ENCODE assay signal across 17 mouse cellular contexts in genomic region chr1:164109763-164110162, GRCm38 (mm10). TPM values are rescaled to one million over a fixed set of nuclear protein-coding genes. Genes with fewer than 3 reads are reported as not detected.
A peak's percentile ranks its signal among the peaks of the same experiment; 100 is the strongest.
DNase-seq lines count a peak whose midpoint lies in the region; ATAC-seq lines count a peak whose summit lies in the region.
"Had no signal": no experiment of that assay in that cellular context is flagged by ENCODE, and none has a peak within 500 bp of the region (broad histone marks: within the 10 kb centered on the region; RNA-seq: fewer than 3 reads in every experiment).

No protein-coding gene starts in this region.

- no peaks in the 10 kb centered on the region for H3K9me3 ChIP-seq in forebrain, embryonic 10.5 days
- H3K9me3 ChIP-seq: embryonic facial prominence, embryonic 12.5 days; hindbrain, embryonic 12.5 days; kidney, embryonic 15.5 days; liver, embryonic 15.5 days; midbrain, embryonic 10.5 days had no signal

- H3K4me1 ChIP-seq in forebrain, embryonic 10.5 days = no peaks in the 10 kb centered on the region
- H3K4me1 ChIP-seq: embryonic facial prominence, embryonic 12.5 days; hindbrain, embryonic 12.5 days; kidney, embryonic 15.5 days; liver, embryonic 15.5 days; midbrain, embryonic 10.5 days had no signal

- ATAC-seq in common myeloid progenitor, adult 5-6 weeks (replicated peaks; ENCODE audit: low read depth, poor library complexity, severe bottlenecking) = peak; percentile 91

- 96% methylated on average over 2 of the region's 2 CpGs for WGBS in forebrain, embryonic 10.5 days

- H3K4me3 ChIP-seq in forebrain, embryonic 10.5 days = no peak overlapping the region
- H3K4me3 ChIP-seq: embryonic facial prominence, embryonic 12.5 days; hindbrain, embryonic 12.5 days; kidney, embryonic 15.5 days; liver, embryonic 15.5 days; midbrain, embryonic 10.5 days had no signal

- H3K27me3 ChIP-seq in forebrain, embryonic 10.5 days (ENCODE audit: poor library complexity, severe bottlenecking) = no peaks in the 10 kb centered on the region
- H3K27me3 ChIP-seq: embryonic facial prominence, embryonic 12.5 days; hindbrain, embryonic 12.5 days; kidney, embryonic 15.5 days; liver, embryonic 15.5 days had no signal

- peak; percentile 3 to 9 for DNase-seq in left cerebral cortex, adult 9 months (ENCODE audit: low spot score in 2 of 2)
- DNase-seq in left cerebral cortex, adult 11 months (ENCODE audit: low spot score) = no peak
- DNase-seq in right cerebral cortex, adult 18-20 months = peak; percentile 10
- no peak for DNase-seq in right cerebral cortex, postnatal 36 days (ENCODE audit: low spot score in 2 of 2)
- no peak for DNase-seq in urinary bladder, postnatal 10 days (ENCODE audit: low spot score)
- DNase-seq in forebrain, embryonic 10.5 days (ENCODE audit: extremely low spot score, low spot score) = no peak
- DNase-seq: cerebellum, postnatal 36 days had no signal

- H3K36me3 ChIP-seq in forebrain, embryonic 10.5 days (replicated peaks) = no peaks in the 10 kb centered on the region
- H3K36me3 ChIP-seq: embryonic facial prominence, embryonic 12.5 days; hindbrain, embryonic 12.5 days; kidney, embryonic 15.5 days; liver, embryonic 15.5 days; midbrain, embryonic 10.5 days had no signal

- no peak overlapping the region for H3K27ac ChIP-seq in forebrain, embryonic 10.5 days
- H3K27ac ChIP-seq: embryonic facial prominence, embryonic 12.5 days; hindbrain, embryonic 12.5 days; kidney, embryonic 15.5 days; liver, embryonic 15.5 days; midbrain, embryonic 10.5 days had no signal

RNA-seq across cellular contexts. Expression of gene Selp, which starts 5.3 kb away (rescaled TPM):
- 5.2 and 5.9 TPM in 2 replicates for total RNA-seq in common myeloid progenitor, adult 5-6 weeks (2017)
- not detected in 2 replicates for polyA plus RNA-seq in forebrain, embryonic 10.5 days (2016; fragmentation: Nextera tagmentation; extraction: Ambion mirVana)
- total RNA-seq: layer of hippocampus, adult 8-10 months had no signal
- polyA plus RNA-seq: embryonic facial prominence, embryonic 12.5 days; hindbrain, embryonic 12.5 days; midbrain, embryonic 10.5 days; neural tube, embryonic 14.5 days had no signal

RNA-seq across cellular contexts. Expression of gene F5, which starts 41.9 kb away (rescaled TPM):
- total RNA-seq in common myeloid progenitor, adult 5-6 weeks (2017) = 1.6 and 2.1 TPM in 2 replicates
- 0.27 and 0.36 TPM in 2 replicates for polyA plus RNA-seq in forebrain, embryonic 10.5 days (2016; fragmentation: Nextera tagmentation; extraction: Ambion mirVana)

RNA-seq across cellular contexts. Expression of gene Sell, which starts 48.0 kb away (rescaled TPM):
- total RNA-seq in common myeloid progenitor, adult 5-6 weeks (2017) = 275 and 283 TPM in 2 replicates
- not detected in 2 replicates for polyA plus RNA-seq in forebrain, embryonic 10.5 days (2016; fragmentation: Nextera tagmentation; extraction: Ambion mirVana)
- polyA plus RNA-seq: heart, embryonic 14.5 days; limb, embryonic 11.5 days; midbrain, embryonic 10.5 days had no signal

Comparison
In these comparisons a context has a peak if more than half of its experiments do, and no peak if none do; other contexts are left out.
1. DNase-seq: peak in left cerebral cortex, adult 9 months (2 of 2) and right cerebral cortex, adult 18-20 months (single experiment); none in left cerebral cortex, adult 11 months (single experiment), right cerebral cortex, postnatal 36 days (0 of 2), urinary bladder, postnatal 10 days (single experiment) and forebrain, embryonic 10.5 days (single experiment).